Mouse (Mus musculus) liver, postnatal 0 days (tissue): Measurements from ENCODE around the gene Spaca3.

Source experiments
- CTCF ChIP-seq: sonication (generic); IDR thresholded peaks from 2 replicates; pipeline ENCODE4 v1.5.1; 2016; ENCODE audit warnings: antibody characterized with exemption, low read depth
- EP300 ChIP-seq: IDR thresholded peaks from 2 replicates; pipeline ENCODE4 v1.6.1; 2016; ENCODE audit warnings: antibody characterized with exemption, low read depth, mild to moderate bottlenecking

- TF ChIP-seq CTCF = no peak
- TF ChIP-seq EP300 = no peak
These were observed 45.3 kb downstream of the Spaca3 start for GRCm38 (mm10) chr11:80903426-80903825.
